Mouse (Mus musculus) 416B (cell line): ENCODE measurements around the gene Dcakd.

Experiments
- DNase-seq: peaks from one replicate; pipeline ENCODE4 v3.0.0; 2011; ENCODE audit warnings: low read depth

Dcakd gene

DNA sequence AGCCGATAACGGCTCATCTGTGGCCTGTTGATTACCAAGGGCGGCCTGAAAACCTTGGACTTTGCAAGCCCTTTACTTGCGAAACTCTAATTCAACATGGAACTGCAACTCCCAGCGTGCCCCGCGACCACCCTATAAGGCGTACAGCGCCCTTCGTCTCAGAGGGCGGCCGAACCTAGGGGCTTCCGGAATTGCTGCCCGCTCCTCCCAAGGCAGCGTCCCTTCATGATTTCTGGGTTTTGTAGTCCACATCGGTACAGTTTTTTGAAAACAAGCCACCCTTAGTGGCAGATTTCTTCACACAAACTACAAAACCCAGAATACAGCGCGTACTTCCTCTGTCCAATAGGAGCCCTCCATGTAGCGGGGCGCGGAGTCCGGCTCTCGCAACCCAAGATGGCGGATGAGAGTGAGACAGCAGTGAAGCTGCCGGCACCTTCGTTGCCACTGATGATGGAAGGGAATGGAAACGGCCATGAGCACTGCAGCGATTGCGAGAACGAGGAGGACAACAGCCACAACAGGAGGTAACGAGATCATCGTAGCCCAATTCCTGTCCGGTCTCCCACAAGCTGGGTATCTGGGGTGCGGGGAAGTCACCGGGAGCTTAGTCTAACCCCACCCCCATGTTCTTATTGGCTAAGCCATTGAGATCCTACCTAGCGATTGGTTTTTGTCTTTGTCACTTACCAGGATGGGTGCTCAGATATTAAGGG is at the start of gene Dcakd, which contains the start of gene Nmt1:
Gene Dcakd (minus strand): TSS at position 158 of the 716 bp plus-strand sequence.
Gene Nmt1 (plus strand): TSS at position 15 of the 716 bp plus-strand sequence.
- peak; percentile 99 for DNase-seq

DNA sequence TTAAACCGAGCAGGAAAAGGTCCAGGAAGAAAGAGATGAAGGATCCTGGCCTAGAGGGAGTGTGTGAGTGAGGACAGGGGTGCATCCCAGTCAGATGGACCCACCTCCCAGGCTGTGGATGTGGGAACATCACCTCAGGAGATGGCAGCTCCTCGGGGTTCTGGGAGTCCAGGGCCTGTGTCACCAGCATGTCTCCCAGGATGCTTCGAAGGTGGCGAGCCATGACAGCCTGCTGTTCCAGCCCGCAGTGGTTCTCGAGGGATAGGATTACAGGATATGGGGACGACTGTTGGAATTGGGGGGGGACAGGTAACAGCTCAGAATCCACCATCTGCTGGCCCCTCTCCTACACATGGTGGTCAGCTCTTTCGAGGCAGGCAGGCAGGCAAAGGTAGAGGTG is 48.4 kb upstream of the Dcakd start:
- DNase-seq = no peak

DNA sequence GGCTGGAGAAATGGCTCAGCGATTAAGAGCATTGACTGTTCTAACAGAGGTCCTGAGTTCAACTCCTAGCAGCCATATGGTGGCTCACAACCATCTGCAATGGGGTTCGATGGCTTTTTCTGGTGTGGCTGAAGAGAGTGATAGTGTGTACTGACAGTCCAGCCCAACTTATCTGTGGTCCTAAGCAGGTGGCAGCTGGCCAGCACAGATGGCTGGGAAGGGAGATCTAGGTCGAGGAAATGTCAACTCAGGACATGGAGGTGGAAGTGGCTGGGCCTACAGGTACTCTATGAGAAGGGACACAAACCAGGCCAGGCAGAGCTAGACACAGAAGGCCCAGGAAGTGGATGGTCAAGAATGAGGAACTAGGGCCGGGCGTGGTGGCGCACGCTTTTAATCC is 47.9 kb upstream of the Dcakd start:
- no peak for DNase-seq

DNA sequence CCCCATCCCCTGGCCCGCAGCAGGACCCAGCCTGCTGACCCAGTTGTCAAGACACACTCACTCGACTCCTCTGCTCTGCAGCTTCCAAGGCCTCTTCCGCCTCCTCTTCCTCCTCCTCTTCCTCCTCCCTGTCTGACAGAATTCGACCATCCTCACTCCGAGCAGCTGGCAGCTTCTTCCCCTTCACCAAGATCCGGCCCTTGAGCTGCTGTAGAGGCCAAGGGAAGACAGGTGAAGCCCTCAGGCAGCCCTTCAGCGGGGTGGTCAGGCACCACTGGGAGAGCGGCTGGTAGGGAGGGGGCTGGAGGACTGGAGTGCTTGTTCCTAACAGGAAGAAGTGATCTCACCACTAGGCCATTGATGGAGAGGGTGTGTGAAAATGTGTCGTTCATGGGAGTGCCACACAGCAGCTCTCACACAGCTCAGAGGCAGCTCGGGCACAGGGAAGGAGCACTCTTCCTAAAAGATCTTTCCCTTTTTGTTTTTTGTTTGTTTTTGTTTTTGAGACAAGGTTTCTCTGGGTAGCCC is 46.7 kb upstream of the Dcakd start:
- no peak for DNase-seq

DNA sequence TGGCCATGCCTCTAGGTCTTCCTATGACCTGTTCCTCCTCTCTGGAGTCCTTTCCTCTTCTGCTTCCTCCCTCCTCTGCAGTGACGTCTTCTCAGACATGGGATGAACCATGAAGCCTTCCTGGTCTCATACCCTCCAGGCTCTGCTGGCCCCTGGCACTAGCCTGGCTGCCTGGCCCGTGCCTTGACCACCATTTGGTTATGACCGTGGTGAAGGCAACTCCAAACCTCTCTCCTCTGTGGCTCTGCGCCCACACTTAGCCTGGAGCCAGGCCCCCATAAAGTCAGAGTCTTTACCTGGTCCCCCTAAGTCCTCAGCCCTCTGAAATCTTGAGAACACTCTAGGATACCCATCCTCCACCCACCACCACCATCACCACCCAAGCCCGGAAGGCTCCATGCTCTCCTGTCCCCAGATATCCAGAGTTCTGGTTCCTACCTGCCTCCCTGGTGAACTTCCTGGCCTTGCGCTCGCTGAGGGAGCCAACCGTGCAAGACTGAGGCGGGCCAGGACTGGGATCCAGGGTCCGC is 46.1 kb upstream of the Dcakd start:
- no peak for DNase-seq

DNA sequence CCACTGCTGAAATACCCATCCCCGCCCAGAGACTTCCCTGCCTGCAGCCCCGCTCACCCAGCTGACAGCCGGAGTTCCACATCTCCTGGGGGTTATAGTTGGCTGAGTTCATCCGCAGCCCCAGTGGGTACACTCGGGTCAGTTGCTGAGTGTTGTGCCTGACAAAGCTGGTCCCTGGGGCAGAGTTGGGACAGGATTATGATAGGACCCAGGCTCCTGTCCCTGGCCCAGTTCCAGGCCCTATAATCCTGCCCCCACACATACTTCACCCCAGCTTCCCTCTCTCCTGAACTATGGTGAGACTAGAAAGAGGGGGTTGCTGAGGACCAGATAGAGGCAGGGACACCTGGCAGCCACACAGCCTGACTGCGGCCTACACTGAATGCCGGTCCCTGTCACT is 45.5 kb upstream of the Dcakd start:
- no peak for DNase-seq

DNA sequence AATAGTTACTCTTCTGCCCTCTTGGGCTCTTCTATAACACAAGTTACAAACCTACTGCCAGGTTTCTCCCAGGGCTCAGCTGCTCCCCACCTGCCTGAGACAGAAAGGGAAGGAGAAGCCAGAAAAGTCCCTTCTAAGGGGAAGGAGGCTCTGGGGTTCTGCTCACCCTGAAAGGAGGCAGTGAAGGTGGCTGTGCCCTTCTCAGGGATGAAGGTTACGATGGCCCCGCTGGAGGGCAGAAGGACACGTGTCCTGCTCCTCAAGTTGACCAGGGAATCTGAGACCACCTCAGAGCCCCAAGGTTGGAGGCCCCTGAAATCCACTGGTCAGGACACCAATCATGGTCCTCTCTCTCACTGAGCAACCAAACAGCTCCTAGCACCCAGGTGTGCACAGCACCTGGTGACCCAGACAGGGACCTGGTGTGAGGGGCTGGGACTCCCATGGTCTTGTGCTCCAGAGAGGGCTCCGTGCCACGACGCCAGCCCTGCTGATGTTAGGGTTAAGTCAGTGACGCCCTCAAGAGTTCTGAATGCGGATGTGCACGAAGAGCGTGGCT is 42.3 kb upstream of the Dcakd start:
- no peak for DNase-seq

DNA sequence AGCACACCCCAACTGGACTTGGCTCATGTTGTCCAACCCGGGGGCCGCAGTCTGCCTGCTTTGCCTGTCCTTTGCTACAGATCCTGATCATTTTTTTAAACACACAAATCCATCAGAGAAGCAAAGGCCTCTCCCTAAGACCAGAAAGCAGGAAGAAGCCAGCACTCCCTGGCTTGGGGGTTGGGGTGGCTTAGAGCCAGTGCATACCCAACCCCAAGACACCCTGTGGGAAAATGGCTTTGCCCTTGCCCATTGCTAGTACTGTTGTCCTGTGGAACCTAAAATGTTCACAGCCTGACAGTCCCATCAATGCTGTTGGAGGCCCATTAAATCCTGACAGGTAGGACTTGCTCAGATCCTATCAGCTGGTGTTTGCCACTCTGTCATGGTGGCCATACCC is 41.6 kb upstream of the Dcakd start:
- DNase-seq = no peak

DNA sequence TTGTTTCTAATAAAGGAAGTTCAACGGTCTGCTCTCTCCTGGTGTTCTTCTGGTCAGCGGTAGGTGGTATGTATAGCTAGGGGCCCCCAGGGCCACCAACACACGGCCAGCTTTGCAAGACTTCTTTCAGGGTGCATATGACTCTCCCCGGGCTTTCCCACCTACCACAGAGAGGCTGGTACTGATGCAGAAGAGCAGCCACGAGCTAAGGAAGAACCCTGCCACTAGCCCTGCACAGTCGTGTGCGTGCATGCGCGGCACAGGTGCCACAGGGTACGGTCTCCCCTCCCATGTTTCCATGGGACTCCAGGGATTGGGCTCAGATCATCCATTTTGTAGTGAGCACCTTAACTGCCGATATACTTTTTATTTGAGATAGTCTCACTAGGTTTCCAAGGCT is 40.8 kb upstream of the Dcakd start:
- DNase-seq = no peak

DNA sequence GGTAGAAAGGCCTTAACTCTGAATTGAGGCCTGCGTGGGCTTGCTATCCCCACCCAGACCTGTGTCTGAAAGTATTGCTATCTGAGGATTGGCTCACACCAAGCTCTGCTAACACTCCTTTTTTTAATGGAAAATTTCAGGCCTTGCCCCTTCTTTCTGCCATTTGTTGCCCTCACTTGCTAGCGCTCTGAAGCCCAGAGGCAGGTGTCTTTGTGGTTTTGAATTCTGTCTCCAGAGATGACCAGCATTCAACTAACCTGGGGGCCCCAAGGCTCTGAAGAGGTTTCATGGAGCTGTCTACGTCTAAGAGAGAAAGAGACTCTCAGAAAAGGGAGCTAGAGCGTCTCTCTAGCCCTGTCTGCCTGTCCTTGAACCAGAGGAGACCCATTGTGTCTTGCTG is 40.1 kb upstream of the Dcakd start:
- DNase-seq = no peak

DNA sequence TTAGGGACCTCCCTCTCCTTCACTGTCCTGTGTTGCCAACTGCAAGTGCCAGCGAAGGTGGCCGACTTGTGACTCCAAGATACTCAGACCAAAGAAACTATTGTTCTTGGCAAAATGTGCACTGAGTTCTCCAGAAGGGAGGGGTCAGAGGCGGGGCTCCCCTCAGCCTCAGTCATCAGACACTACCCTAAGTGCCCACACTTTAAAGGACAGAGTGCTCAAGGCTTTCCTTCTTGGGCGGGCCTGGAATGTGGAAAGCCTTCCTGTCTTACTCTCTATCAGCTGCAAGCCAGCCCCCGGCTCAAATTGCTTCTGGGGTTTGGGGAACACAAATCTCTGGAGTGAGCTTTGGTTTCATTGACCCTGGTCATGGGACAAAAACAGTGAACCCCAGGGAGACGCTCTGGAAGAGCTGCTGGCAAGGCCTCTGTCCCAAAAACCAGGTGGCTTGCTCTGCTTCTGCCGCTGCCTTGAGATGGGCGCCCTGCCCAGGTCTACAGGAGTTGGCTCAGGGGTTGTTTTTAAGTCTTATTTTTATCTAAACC is 39.4 kb upstream of the Dcakd start:
- no peak for DNase-seq

DNA sequence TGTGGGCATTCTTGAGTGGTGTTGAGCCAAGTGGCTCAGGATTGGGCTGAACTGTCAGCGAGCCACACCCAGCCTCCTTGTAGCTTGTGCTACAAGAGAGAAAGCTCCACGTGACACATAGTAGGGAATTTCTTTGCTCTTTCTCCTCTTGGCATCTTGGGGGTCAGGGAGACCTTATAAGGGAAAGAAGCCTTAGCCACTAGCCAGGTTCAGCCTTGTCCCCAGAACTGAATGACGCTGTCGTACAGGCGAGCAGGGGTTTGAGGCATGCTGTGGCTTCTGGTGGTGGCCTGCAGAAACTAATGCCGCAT is 38.9 kb upstream of the Dcakd start:
- no peak for DNase-seq

DNA sequence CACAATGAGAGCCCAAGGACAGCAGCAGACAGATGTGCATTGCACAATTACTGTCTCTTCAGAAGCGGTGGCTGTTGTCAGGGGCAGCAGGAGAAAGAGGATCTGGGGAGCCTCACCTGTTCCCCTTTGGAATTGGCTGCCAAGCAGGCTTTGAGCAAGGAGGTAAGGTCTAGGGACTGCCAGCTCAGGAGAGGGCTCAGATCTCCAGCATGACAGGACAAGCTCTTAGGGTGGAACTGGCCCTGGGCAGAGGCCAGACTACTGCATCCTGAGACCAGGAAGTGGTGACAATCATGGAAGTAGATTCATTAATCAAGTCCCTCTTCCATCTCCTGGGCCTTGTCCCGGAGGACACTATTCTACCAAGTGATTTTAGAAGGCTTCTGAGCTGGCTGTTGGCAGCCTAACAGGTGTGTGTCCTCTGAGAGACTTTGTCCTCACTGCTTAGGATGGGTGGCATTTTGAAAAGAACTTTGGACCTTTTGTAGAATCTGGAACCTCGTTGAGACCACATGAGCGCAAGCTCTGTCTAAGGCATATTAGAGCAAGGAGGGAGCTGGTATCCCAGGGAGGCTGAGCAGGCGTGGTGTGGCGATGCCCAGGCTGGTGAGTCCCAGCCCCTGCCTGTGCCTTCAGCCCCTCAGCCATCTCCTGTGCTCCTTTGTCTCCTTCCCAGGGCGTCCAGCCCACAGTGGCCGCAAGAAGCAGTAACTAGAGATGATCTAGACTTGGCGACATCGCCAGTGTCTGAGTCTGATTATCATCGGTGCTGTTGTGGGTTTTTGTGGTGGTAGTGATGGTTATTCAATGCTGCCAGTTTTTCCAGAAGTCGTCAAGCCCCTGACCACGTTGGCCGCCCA is 38.3 kb upstream of the Dcakd start:
- no peak for DNase-seq

DNA sequence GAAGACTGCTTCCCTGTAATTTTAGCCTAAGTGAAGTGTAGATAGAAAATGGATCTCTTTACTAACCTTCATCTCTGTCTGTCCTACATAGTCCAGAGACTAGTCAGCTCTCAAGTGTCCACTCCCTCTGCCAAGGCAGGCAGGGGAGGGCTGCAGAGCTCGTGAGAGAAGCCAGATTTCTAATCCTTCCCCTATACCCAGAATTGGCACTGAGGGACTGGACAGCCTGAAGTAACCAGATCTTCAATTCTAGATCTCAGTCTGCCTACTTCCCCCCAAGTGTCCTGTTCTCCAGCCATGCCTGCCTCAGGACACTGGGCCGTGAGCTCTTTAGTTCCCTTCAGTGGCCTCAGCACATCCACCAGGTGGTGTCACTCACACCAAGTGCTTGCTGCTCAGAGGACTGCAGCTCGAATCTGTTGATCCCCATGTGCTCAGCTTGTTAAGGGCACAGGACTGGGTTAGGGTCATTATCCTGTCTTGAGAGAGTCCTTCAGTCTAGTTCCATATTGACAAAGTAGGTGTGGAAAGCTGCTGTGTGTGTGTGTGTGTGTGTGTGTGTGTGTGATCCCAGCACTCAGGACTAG is 30.5 kb upstream of the Dcakd start:
- DNase-seq = no peak

DNA sequence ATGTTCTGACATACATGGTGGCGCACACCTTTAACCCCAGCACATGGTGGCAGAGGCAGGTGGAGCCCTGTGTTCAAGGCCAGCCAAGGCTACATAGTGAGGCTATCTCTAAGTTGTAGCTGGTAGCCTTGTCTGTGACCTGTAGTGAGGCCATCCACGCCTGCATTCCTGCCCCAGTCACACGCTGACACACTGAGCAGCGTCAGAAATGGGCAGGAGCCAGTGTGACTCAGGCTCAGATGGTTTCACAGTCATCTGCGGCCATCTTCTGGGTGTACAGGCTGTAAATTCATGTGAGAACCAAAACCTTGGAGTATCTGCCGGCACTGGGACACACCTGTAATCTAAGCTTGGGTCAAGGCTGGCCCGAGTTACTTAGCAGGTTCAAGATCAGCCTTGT is 28.5 kb upstream of the Dcakd start:
- DNase-seq = no peak

DNA sequence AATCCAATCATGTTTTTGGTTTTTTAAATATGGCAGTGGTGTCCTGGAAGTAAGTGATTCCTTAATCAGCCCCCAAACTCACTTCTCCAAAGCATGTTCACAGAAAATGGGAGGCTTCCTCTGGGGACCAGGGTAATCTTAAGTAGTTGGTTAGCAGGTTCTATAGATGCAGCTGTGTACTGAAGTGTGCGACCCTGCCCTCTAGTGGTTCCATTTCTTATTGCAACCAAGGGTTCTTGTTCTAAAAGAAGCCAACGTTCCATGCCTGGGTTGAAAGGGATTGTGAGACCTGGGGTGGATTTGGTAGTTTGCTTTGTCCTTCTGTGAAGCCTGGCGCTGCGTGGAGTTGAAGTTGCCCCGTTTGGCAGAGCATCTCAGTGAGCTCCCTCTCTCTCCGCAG is 26.7 kb upstream of the Dcakd start:
- DNase-seq = peak; percentile 82

DNA sequence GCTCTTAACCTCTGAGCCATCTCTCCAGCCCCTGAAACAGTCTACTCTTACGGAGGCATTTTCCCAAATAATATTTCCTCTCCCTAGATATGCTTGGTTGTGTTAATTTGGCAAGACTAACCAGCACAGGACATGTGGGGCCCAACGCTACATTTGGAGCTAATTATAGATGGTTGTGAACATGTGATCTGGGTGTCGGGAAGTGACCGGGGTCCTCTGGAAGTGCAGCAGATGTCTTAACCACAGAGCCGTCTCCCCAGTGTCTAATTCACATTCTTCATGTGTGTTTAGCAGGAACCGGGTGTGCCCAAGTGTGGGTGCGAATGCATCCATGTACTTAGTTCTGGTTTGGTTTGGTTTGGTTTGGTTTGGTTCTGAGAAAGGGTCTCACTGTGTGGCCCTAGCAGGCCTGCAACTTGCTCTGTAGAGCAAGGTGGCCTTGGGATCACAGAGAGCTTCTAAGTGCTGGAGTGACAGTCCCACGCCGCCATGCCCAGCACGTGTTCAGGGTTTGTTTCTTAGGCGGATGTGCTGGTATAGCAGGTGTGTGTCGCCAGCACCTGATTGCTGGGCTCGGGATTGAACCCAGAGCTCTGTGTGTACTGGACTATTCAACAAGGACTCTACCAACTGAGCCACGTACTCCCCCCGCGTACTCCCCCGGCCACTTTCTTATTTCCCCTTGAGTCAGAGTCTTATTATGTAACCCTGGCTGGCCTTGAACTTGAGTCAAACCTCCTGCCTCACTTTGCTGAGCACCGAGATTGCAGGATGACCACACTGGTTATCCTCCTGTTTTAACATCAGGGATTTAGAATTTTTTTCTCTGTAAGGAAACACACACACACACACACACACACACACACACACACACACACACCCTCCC is 25.3 kb upstream of the Dcakd start:
- peak; percentile 58 for DNase-seq

DNA sequence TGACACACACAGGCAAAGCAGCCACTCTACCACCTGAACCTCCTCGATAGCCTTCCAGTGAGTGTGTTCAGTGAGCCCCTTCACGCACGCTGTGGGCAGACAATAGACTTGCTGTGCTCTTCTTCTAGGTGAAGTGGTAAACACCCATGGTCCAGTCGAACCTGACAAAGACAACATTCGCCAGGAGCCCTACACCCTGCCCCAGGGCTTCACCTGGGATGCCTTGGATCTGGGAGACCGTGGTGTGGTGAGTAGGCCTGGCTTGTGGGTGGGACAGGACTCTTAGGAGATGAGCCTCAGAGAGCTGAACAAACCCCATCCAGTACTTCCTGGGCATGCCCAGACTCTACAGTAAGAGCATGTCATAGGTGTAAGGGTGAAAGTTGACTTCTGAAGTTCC is 23.9 kb upstream of the Dcakd start:
- no peak for DNase-seq

DNA sequence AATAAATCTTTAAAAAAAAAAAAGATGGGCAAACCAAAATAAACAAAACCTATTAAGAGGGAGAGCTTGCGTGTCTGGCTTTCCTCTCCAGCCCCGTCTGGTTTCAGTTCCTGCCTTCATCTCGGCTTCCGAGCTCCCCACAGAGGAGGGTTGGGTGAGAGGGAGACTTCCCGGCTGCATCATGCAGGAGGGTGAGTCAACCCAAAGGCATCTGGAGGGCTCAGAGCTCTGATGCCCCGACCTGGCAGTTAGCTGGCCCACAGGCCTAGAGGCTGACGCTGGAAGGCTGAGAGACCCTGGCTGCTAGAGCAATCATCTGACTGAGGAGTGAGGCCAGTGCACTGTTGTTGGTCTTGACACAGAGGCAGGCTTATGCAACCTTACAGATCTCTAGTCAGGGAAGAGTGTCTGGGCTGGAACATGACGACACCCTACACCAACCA is 23.1 kb upstream of the Dcakd start:
- DNase-seq = no peak

DNA sequence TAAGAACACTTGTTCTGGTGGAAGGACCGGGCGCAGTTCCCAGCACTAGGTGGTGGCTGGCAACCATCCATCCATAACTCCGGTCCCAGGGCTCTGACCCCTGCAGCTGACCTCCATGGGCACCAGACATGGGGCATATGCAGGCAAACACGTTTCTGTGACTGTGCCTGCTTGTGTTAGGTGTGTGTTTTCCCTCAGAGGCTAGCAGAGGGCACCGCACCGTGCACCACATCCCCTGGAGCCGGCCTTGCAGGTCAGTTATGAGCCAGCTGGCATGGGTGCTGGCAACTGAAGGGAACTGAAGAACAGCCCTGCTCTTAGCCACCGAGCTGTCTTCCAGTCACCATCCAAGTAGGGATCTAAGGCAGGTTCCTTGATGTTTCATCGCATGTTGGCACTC is 22.0 kb upstream of the Dcakd start:
- no peak for DNase-seq

DNA sequence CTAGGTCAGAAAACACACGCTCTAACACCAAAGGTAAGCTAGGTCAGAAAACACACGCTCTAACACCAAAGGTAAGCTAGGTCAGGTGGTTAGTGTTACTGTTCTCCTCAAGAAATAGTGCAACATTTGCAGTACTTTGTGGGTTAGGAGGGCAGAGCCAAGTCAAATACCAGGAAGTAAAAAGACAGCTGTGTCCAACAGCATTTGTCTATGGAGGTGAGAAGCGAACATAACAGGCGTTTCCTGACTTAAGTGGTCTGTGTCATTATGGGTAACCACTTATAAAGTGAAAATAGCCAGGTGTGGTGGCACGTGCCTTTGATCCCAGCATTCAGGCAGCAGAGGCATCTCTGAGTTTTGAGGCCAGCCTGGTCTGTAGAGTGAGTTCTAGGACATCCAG is 21.5 kb upstream of the Dcakd start:
- no peak for DNase-seq
